Mouse (Mus musculus) C2C12 (cell line): Measurements from ENCODE around the gene Fbxl17.

ENCODE experiments used
- CTCF ChIP-seq: IDR thresholded peaks from one replicate; pipeline ENCODE4 v1.5.1; 2011; ENCODE audit not compliant: control insufficient read depth, insufficient read depth, insufficient read length
- MAX ChIP-seq: IDR thresholded peaks from one replicate; pipeline ENCODE4 v1.6.1; 2011; ENCODE audit warnings: mild to moderate bottlenecking, control low read depth
- MYOD1 ChIP-seq: IDR thresholded peaks from one replicate; pipeline ENCODE4 v1.6.1; 2011; ENCODE audit warnings: low read depth; ENCODE audit not compliant: control insufficient read depth, insufficient read length
- MYOG ChIP-seq: IDR thresholded peaks from one replicate; pipeline ENCODE4 v1.6.1; 2011; ENCODE audit not compliant: control insufficient read depth, insufficient read length; ENCODE audit errors: extremely low read depth
- USF1 ChIP-seq: IDR thresholded peaks from one replicate; pipeline ENCODE4 v1.6.1; 2011; ENCODE audit warnings: low read depth, mild to moderate bottlenecking, control low read depth, moderate library complexity

DNA sequence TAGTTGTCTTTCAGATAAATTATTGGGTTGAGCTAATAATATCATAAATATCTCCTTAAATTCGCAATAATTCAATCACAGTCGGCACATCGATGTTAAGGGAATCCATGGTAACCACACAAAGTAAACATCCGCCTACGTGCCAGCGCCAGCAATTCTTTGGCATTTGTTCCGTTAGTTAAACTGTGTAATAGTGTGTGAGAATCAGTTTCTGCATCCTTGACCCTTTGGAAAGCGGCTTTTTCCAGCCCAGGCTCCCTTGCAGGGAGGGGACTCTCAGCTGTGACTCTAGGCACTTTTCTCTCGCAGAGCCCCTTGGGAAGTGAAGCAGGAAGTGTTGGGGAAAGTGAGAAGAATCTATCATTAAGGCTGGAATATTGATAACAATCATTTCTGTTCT, 314.3 kb downstream of the Fbxl17 start:
- no peak for TF ChIP-seq MYOG
- no peak for TF ChIP-seq CTCF
- no peak for TF ChIP-seq MYOD1
- no peak for TF ChIP-seq USF1
- no peak for TF ChIP-seq MAX
